Mouse (Mus musculus): ENCODE measurements around the gene Fut2.

Gene Fut2

GRCm38 (mm10) chr7:45635711-45636688 lies 30.2 kb downstream of the Fut2 start:
- peak; percentile 69 for DNase-seq

GRCm38 (mm10) chr7:45634946-45635681 lies 31.1 kb downstream of the Fut2 start:
- DNase-seq: peak; percentile 78

- DNase-seq: no peak
Measured at GRCm38 (mm10) chr7:45632499-45632898, 33.7 kb downstream of the Fut2 start.

- peak; percentile 63 for DNase-seq
Measured at GRCm38 (mm10) chr7:45630064-45630907, 35.9 kb downstream of the Fut2 start.

- DNase-seq: peak; percentile 93
Measured at GRCm38 (mm10) chr7:45628364-45629294, 37.6 kb downstream of the Fut2 start.

- DNase-seq: peak; percentile 86
Measured at GRCm38 (mm10) chr7:45627261-45627660, 38.9 kb downstream of the Fut2 start, which contains the start of gene Rasip1. TSS of gene Rasip1 (plus strand) at chr7:45627488.

GRCm38 (mm10) chr7:45626571-45627076 lies 39.6 kb downstream of the Fut2 start:
- DNase-seq: peak; percentile 70

- no peak for DNase-seq
Measured at GRCm38 (mm10) chr7:45625481-45625880, 40.7 kb downstream of the Fut2 start.

- no peak for DNase-seq
Measured at GRCm38 (mm10) chr7:45624718-45625117, 41.5 kb downstream of the Fut2 start.

- DNase-seq: no peak
Measured at GRCm38 (mm10) chr7:45623507-45623906, 42.7 kb downstream of the Fut2 start.

- DNase-seq: peak; percentile 73
Measured at GRCm38 (mm10) chr7:45621443-45621842, 44.8 kb downstream of the Fut2 start, which contains the start of gene Izumo1. TSS of gene Izumo1 (plus strand) at chr7:45621811.

GRCm38 (mm10) chr7:45619592-45619991 lies 46.6 kb downstream of the Fut2 start:
- DNase-seq: no peak

GRCm38 (mm10) chr7:45618316-45618715 lies 47.9 kb downstream of the Fut2 start:
- DNase-seq: no peak

GRCm38 (mm10) chr7:45617042-45617695 lies 49.0 kb downstream of the Fut2 start, which contains the start of gene Fut1:
TSS of gene Fut1 (plus strand) at chr7:45617289.
- DNase-seq: peak; percentile 21

- no peak for DNase-seq
Measured at GRCm38 (mm10) chr7:45616277-45616676, 49.9 kb downstream of the Fut2 start.

GRCm38 (mm10) chr7:45609511-45609910 lies 56.7 kb downstream of the Fut2 start:
- no peak for DNase-seq

- DNase-seq: no peak
Measured at GRCm38 (mm10) chr7:45605704-45606289, 60.4 kb downstream of the Fut2 start.

GRCm38 (mm10) chr7:45598960-45599879 lies 67.0 kb downstream of the Fut2 start:
- no peak for DNase-seq
